Comparison of ENCODE assay signal across 8 mouse cellular contexts in the genomic region with DNA sequence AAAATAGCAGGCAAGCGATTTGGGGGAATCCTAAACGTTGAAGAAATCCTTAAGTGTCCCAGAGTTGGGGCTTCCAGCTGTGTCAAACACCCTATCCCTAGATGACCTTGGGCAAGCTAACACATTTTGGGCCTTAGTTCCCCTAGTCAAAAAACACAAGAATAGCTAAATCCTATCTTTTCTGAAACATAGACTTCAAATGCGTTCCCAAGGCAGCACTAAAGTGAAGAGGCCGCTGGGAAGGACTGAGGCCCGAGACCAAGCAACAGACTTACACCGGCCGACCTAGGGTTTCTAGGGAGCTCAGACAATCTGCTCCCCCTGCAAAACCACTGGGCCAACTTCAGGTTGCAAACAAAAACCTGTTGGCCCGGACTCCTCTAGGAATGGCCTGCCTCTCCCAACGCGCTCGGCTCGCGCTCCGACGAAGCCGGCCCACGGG. TPM values are rescaled to one million over a fixed set of nuclear protein-coding genes. Genes with fewer than 3 reads are reported as not detected.
DNase-seq lines count a peak whose midpoint lies in the region; ATAC-seq and TF ChIP-seq lines count a peak whose summit lies in the region.

No protein-coding gene starts in this region.

- H3K36me3 ChIP-seq in testis, adult 2 months (ENCODE audit: control insufficient read depth, insufficient read depth, low read length): no peaks in the 10 kb centered on the region
- H3K36me3 ChIP-seq in intestine, postnatal 0 days (ENCODE audit: control insufficient read depth, insufficient read depth): no peaks in the 10 kb centered on the region
- H3K36me3 ChIP-seq in midbrain, embryonic 16.5 days (ENCODE audit: control insufficient read depth, insufficient read depth, low read length): no peaks in the 10 kb centered on the region

- H3K27me3 ChIP-seq in testis, adult 2 months (ENCODE audit: control insufficient read depth, insufficient read depth, low read length): no peaks in the 10 kb centered on the region
- H3K27me3 ChIP-seq in intestine, postnatal 0 days (replicated peaks; ENCODE audit: control insufficient read depth, insufficient read depth, low read length): no peaks in the 10 kb centered on the region
- no peaks in the 10 kb centered on the region for H3K27me3 ChIP-seq in midbrain, embryonic 16.5 days (ENCODE audit: control insufficient read depth, insufficient read depth, low read depth, low read length)

- peak overlapping the region; percentile 81 for H3K9ac ChIP-seq in intestine, postnatal 0 days (ENCODE audit: low read depth, low read length)
- peak overlapping the region; percentile 95 for H3K9ac ChIP-seq in midbrain, embryonic 16.5 days (ENCODE audit: low read depth, low read length)

- no peaks in the 10 kb centered on the region for H3K9me3 ChIP-seq in intestine, postnatal 0 days (ENCODE audit: control insufficient read depth)
- H3K9me3 ChIP-seq in midbrain, embryonic 16.5 days (replicated peaks; ENCODE audit: control insufficient read depth, low read length, poor library complexity, severe bottlenecking): no peaks in the 10 kb centered on the region

- no peak for TF ChIP-seq POLR2A in testis, adult 2 months (IDR thresholded peaks at IDR 0.05; ENCODE audit: control insufficient read depth, low read depth, low read length)

- H3K4me2 ChIP-seq in intestine, postnatal 0 days (replicated peaks; ENCODE audit: low read depth): peak overlapping the region; percentile 100
- peak overlapping the region; percentile 86 for H3K4me2 ChIP-seq in midbrain, embryonic 16.5 days (ENCODE audit: low read length)

- H3K4me1 ChIP-seq in testis, adult 2 months (ENCODE audit: control insufficient read depth, insufficient read depth, low read length): peaks cover 2% of the 10 kb centered on the region; the same call in 1 of the 2 replicates
- no peaks in the 10 kb centered on the region for H3K4me1 ChIP-seq in intestine, postnatal 0 days (replicated peaks; ENCODE audit: control insufficient read depth, insufficient read depth, low read length)
- H3K4me1 ChIP-seq in midbrain, embryonic 16.5 days (ENCODE audit: control insufficient read depth, insufficient read depth, low read length): peaks cover 24% of the 10 kb centered on the region

- peak; percentile 18 for DNase-seq in CD4-positive, CD25-positive, alpha-beta regulatory T cell, adult 2 months (ENCODE audit: low read depth, low spot score)
- no peak for DNase-seq in testis, postnatal 14 days (ENCODE audit: low spot score)
- DNase-seq in retina, postnatal 1 day: no peak

- 4% methylated on average over 17 of the region's 17 CpGs for WGBS in intestine, postnatal 0 days
- under 1% methylated on average over 17 of the region's 17 CpGs for WGBS in midbrain, embryonic 16.5 days

- no peak for TF ChIP-seq CTCF in testis, adult 2 months (IDR thresholded peaks at IDR 0.05; ENCODE audit: control insufficient read depth, insufficient read depth, insufficient replicate concordance, low read depth, low read length)
- TF ChIP-seq CTCF in intestine, postnatal 0 days (IDR thresholded peaks at IDR 0.05; ENCODE audit: low read depth): no peak

- H3K4me3 ChIP-seq in testis, adult 2 months (ENCODE audit: control insufficient read depth, low read depth, low read length): peak overlapping the region; percentile 96
- H3K4me3 ChIP-seq in intestine, postnatal 0 days (ENCODE audit: low read depth, low read length): peak overlapping the region; percentile 86
- H3K4me3 ChIP-seq in midbrain, embryonic 16.5 days (ENCODE audit: low read depth, low read length): peak overlapping the region; percentile 98

- ATAC-seq in CD4-positive, CD25-positive, alpha-beta regulatory T cell, adult 4 months: no peak
- no peak for ATAC-seq in intestine, postnatal 0 days
- peak; percentile 55 for ATAC-seq in midbrain, embryonic 16.5 days
- ATAC-seq in megakaryocyte progenitor cell, adult 5-6 weeks (replicated peaks; ENCODE audit: poor library complexity): no peak

- peak overlapping the region; percentile 77 for H3K27ac ChIP-seq in testis, adult 2 months (ENCODE audit: control insufficient read depth, insufficient read depth, low read depth, low read length)
- H3K27ac ChIP-seq in intestine, postnatal 0 days (ENCODE audit: low read depth, low read length): peak overlapping the region; percentile 83
- peak overlapping the region; percentile 91 for H3K27ac ChIP-seq in midbrain, embryonic 16.5 days (ENCODE audit: low read length)

RNA-seq across cellular contexts. Expression of a gene that starts 0.9 kb away (rescaled TPM):
- under 1 TPM; 0.26 to 0.86 TPM for polyA plus RNA-seq in CD4-positive, CD25-positive, alpha-beta regulatory T cell, adult 4 months (2017; shearing (Covaris generic))
- 18.3 and 25.7 TPM in 2 replicates for polyA plus RNA-seq in testis, adult 2 months (2012; rRNA removed)
- 13.5 and 14.4 TPM in 2 replicates for polyA plus RNA-seq in intestine, postnatal 0 days (2015; fragmentation: Nextera tagmentation; extraction: Ambion mirVana)
- 78.0 and 82.3 TPM in 2 replicates for polyA plus RNA-seq in midbrain, embryonic 16.5 days (2015; fragmentation: Nextera tagmentation; extraction: Ambion mirVana)
- total RNA-seq in megakaryocyte progenitor cell, adult 5-6 weeks (2015): 0.05 TPM in 1 of 2 replicates, not detected in the other
- total RNA-seq in megakaryocyte progenitor cell, adult 5-6 weeks (2017): 0.34 TPM in 1 of 2 replicates, not detected in the other
